Mouse (Mus musculus) bone marrow, adult 2 months (tissue): Measurements from ENCODE around the gene Gzmm.

ENCODE experiments used
- CTCF ChIP-seq: fragments of 200-500 bp; IDR thresholded peaks from 2 replicates; pipeline ENCODE4 v1.5.1; 2011; ENCODE audit warnings: low read length, control low read depth; ENCODE audit not compliant: control insufficient read depth, insufficient read depth
- POLR2A ChIP-seq: fragments of 200-500 bp; IDR thresholded peaks from 2 replicates; pipeline ENCODE4 v1.6.1; 2011; ENCODE audit warnings: low read depth, mild to moderate bottlenecking, control low read depth, low read length, borderline replicate concordance; ENCODE audit not compliant: control insufficient read depth

DNA sequence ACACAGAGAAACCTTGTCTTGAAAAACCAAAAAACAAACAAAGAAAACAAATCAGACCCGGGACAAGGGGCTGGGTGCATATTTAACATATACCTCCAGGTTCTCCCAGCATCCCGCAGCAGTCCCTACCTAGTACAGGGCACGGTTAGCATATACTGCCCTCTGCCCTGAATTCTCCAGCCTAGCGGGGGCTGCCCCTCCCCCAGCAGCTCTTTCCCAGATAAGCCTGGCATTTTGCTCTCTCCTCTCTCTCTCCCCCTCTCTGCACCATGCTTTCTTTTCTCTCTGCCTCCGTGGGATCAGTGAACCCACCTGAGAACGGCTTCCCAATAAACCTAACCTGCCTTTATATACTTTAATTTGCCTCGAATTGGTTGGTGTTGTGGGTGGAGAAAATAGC lies 11.9 kb downstream of the Gzmm start:
- TF ChIP-seq CTCF = no peak
- TF ChIP-seq POLR2A = no peak
